Mouse (Mus musculus): ENCODE data around the gene Micall2. TPM values are rescaled to one million over a fixed set of nuclear protein-coding genes. Genes with fewer than 3 reads are reported as not detected.

Gene Micall2
- polyA plus RNA-seq, 1 experiment = 24.6 TPM

GRCm38 (mm10) chr5:139690791-139691190 is 45.3 kb downstream of the Micall2 start:
- H3K9me3 ChIP-seq (ENCODE audit: control insufficient read depth, low read length) = peaks cover 4% of the 10 kb centered on the region; the same call in 1 of the 2 replicates
- no peaks in the 10 kb centered on the region for H3K36me3 ChIP-seq (ENCODE audit: control insufficient read depth)
- no peak overlapping the region for H3K4me3 ChIP-seq (replicated peaks)
- H3K27me3 ChIP-seq (ENCODE audit: control insufficient read depth) = 0 out of 2 replicates have a peak, but pooled peaks cover 7% of the 10 kb centered on the region
- no peak for TF ChIP-seq TAL1 (IDR thresholded peaks at IDR 0.05; ENCODE audit: low read length)
- no peak for TF ChIP-seq GATA1 (IDR thresholded peaks at IDR 0.05; ENCODE audit: low read length)
- peaks cover 20% of the 10 kb centered on the region for H3K4me1 ChIP-seq (ENCODE audit: control insufficient read depth)

DNA sequence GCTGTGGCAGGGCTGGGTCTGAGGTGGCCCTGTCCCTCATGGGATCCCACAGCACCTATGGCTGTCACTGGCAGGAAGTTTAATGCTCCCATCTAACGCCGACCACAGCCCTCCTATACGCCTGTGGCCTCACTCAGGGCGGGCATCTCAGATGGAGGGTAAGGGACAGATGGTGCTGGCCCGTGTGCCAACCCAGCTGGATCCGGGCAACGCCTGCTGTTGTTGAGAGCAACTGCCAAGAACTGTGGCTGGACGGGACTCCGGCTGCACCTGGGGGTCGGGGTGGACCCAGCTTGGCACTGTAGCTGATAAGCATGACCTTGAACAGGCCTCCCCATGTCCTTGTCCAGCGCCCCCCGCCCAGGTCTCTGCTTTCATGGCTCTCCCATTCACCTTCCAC is 47.8 kb downstream of the Micall2 start:
- H3K27me3 ChIP-seq (ENCODE audit: control insufficient read depth) = peaks cover 25% of the 10 kb centered on the region
- TF ChIP-seq TAL1 (IDR thresholded peaks at IDR 0.05; ENCODE audit: low read length) (no peak), GATA1 (IDR thresholded peaks at IDR 0.05; ENCODE audit: low read length) (no peak)
- no peak overlapping the region for H3K4me3 ChIP-seq (replicated peaks)
- H3K9me3 ChIP-seq (ENCODE audit: control insufficient read depth, low read length) = no peaks in the 10 kb centered on the region
- H3K36me3 ChIP-seq (ENCODE audit: control insufficient read depth) = no peaks in the 10 kb centered on the region
- H3K4me1 ChIP-seq (ENCODE audit: control insufficient read depth) = peaks cover 10% of the 10 kb centered on the region

DNA sequence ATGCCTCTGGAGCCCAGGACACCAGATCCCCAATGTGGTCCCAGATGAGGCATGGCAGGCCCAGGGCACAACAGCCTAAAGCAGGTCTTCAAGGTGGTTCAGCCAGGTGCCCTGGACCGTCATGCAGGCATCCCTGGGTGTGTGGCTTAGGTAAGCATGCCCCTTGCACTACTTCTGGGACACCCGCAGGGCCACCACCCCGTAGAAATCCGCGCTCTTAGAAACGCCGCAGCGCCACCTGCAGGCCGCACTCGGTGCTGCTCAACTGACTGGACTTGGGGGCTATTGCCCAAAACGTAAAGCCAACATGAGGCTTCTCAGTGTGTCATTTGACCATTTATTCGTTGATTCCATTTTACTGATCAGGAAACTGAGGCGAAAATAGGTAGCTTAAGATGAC is 48.5 kb downstream of the Micall2 start:
- Histone ChIP-seq H3K9me3 (ENCODE audit: control insufficient read depth, low read length) (no peaks in the 10 kb centered on the region), H3K27me3 (ENCODE audit: control insufficient read depth) (peaks cover 33% of the 10 kb centered on the region), H3K4me3 (replicated peaks) (no peak overlapping the region), H3K4me1 (ENCODE audit: control insufficient read depth) (peaks cover 10% of the 10 kb centered on the region), H3K36me3 (ENCODE audit: control insufficient read depth) (no peaks in the 10 kb centered on the region)
- TF ChIP-seq GATA1 (IDR thresholded peaks at IDR 0.05; ENCODE audit: low read length) (no peak), TAL1 (IDR thresholded peaks at IDR 0.05; ENCODE audit: low read length) (no peak)

GRCm38 (mm10) chr5:139686530-139687249 is 49.4 kb downstream of the Micall2 start:
- Histone ChIP-seq H3K4me3 (replicated peaks) (no peak overlapping the region), H3K9me3 (ENCODE audit: control insufficient read depth, low read length) (no peaks in the 10 kb centered on the region), H3K27me3 (ENCODE audit: control insufficient read depth) (peaks cover 42% of the 10 kb centered on the region), H3K36me3 (ENCODE audit: control insufficient read depth) (no peaks in the 10 kb centered on the region), H3K4me1 (ENCODE audit: control insufficient read depth) (peaks cover 10% of the 10 kb centered on the region)
- TF ChIP-seq GATA1 (IDR thresholded peaks at IDR 0.05; ENCODE audit: low read length) = no peak
- TF ChIP-seq TAL1 (IDR thresholded peaks at IDR 0.05; ENCODE audit: low read length) = no peak

DNA sequence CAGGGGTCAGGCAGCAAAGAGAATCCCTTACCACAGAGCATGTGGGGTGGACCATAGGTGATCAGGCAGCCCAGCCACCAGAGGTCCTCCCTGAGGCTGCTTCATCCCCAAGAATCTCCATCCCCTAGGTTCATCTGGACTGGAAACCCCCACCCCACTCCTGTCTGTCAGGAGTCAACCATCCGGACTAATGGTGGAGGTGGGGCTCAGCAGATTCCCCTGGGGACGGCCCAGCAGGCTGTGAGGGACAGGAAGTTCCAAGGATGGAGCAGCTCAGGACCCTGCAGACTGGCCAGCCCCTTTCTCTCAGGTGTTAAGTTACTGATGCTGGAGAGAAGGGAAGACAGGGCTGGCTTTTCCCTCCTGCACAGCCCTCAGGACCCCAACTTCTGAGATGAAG is 52.9 kb downstream of the Micall2 start:
- no peak for TF ChIP-seq GATA1 (IDR thresholded peaks at IDR 0.05; ENCODE audit: low read length)
- no peak for TF ChIP-seq TAL1 (IDR thresholded peaks at IDR 0.05; ENCODE audit: low read length)
- no peaks in the 10 kb centered on the region for H3K9me3 ChIP-seq (ENCODE audit: control insufficient read depth, low read length)
- no peaks in the 10 kb centered on the region for H3K36me3 ChIP-seq (ENCODE audit: control insufficient read depth)
- peaks cover 10% of the 10 kb centered on the region for H3K4me1 ChIP-seq (ENCODE audit: control insufficient read depth)
- H3K4me3 ChIP-seq (replicated peaks) = no peak overlapping the region
- H3K27me3 ChIP-seq (ENCODE audit: control insufficient read depth) = peaks cover 53% of the 10 kb centered on the region

DNA sequence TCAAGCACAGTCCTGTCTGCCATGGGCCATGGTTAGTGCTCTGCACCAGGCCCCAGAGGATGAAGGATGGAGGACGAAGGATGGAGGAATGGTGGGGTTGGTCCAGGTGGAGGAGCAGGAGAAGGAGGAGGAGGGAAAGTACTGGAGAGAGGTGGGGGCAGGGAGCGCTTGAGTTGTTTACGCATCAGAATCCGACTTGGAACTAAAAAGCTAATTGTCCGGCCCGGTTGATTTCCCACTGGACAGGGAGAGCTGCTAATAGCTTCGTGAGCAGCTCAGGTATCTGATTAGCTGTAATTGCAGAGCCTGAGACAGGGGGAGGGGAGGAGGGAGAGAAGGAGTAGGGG is 53.5 kb downstream of the Micall2 start:
- Histone ChIP-seq H3K4me3 (replicated peaks) (no peak overlapping the region), H3K9me3 (ENCODE audit: control insufficient read depth, low read length) (no peaks in the 10 kb centered on the region), H3K36me3 (ENCODE audit: control insufficient read depth) (no peaks in the 10 kb centered on the region), H3K27me3 (ENCODE audit: control insufficient read depth) (peaks cover 52% of the 10 kb centered on the region), H3K4me1 (ENCODE audit: control insufficient read depth) (peaks cover 9% of the 10 kb centered on the region)
- TF ChIP-seq TAL1 (IDR thresholded peaks at IDR 0.05; ENCODE audit: low read length) = no peak
- no peak for TF ChIP-seq GATA1 (IDR thresholded peaks at IDR 0.05; ENCODE audit: low read length)

DNA sequence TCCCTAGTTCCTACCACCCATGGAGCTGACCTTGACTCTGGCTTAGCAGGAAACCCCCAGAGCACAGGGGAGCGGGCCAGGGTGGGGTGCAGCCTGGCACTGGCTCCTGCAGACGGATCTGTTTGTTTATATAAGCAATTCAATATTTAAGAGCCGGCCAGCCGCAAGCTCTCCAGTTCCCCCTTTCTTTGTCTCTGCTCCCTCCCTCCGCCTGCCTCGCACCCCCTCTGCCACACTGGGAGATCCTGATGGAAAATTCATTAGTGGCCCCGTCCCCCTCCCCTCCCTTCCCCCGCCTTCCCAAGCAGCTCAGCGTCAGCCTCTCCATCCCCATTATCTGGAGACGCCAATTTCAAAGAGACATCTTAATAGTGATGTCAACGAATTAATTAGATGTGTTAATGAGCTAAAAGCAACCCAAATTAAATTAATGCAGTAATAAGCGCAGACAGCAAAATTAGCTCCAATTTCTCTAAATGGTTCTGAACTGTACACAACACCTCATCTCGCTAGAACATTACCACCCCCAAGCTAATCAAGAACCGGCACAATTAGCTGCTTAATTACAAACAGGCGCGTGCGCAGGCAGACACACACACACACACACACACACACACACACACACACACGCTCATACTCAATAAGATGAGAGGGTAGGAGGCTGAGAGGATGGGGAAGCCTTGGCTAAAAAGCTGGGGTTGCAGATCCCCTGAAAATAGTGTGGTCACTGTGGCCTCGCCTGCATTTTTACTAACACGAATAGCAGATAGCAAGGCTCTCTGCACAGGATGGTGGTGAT is 54.1 kb downstream of the Micall2 start:
- Histone ChIP-seq H3K9me3 (ENCODE audit: control insufficient read depth, low read length) (no peaks in the 10 kb centered on the region), H3K36me3 (ENCODE audit: control insufficient read depth) (no peaks in the 10 kb centered on the region), H3K27me3 (ENCODE audit: control insufficient read depth) (peaks cover 51% of the 10 kb centered on the region), H3K4me1 (ENCODE audit: control insufficient read depth) (peaks cover 3% of the 10 kb centered on the region), H3K4me3 (replicated peaks) (no peak overlapping the region)
- no peak for TF ChIP-seq TAL1 (IDR thresholded peaks at IDR 0.05; ENCODE audit: low read length)
- TF ChIP-seq GATA1 (IDR thresholded peaks at IDR 0.05; ENCODE audit: low read length) = no peak

- H3K27me3 ChIP-seq (ENCODE audit: control insufficient read depth) = peaks cover 36% of the 10 kb centered on the region
These were observed 60.5 kb downstream of the Micall2 start for GRCm38 (mm10) chr5:139675707-139675967.

GRCm38 (mm10) chr5:139674940-139675706 is 61.0 kb downstream of the Micall2 start:
- Histone ChIP-seq H3K4me3 (replicated peaks) (no peak overlapping the region), H3K9me3 (ENCODE audit: control insufficient read depth, low read length) (no peaks in the 10 kb centered on the region), H3K36me3 (ENCODE audit: control insufficient read depth) (no peaks in the 10 kb centered on the region), H3K4me1 (ENCODE audit: control insufficient read depth) (no peaks in the 10 kb centered on the region), H3K27me3 (ENCODE audit: control insufficient read depth) (peaks cover 37% of the 10 kb centered on the region)
- TF ChIP-seq TAL1 (IDR thresholded peaks at IDR 0.05; ENCODE audit: low read length) (no peak), GATA1 (IDR thresholded peaks at IDR 0.05; ENCODE audit: low read length) (no peak)

More at GRCm38 (mm10) chr5:139675707-139675967, 60.5 kb downstream of the Micall2 start:
- H3K4me1 ChIP-seq (ENCODE audit: control insufficient read depth) = no peaks in the 10 kb centered on the region
- no peak for TF ChIP-seq GATA1 (IDR thresholded peaks at IDR 0.05; ENCODE audit: low read length)
- no peak for TF ChIP-seq TAL1 (IDR thresholded peaks at IDR 0.05; ENCODE audit: low read length)
- H3K9me3 ChIP-seq (ENCODE audit: control insufficient read depth, low read length) = no peaks in the 10 kb centered on the region
- no peak overlapping the region for H3K4me3 ChIP-seq (replicated peaks)
- H3K36me3 ChIP-seq (ENCODE audit: control insufficient read depth) = no peaks in the 10 kb centered on the region

Data from erythroblast, embryonic 14.5 days (primary cell).